Mouse (Mus musculus): Measurements from ENCODE around the gene Npff.

Npff gene

GRCm38 (mm10) chr15:102520416-102520815 is 4.3 kb downstream of the Npff start:
- DNase-seq (ENCODE audit: inconsistent age in 2 of 2, low spot score in 1 of 2): peak; percentile 27 to 63

- peak; percentile 5 to 71 for DNase-seq (ENCODE audit: inconsistent age in 2 of 2, low spot score in 1 of 2)
Measured at GRCm38 (mm10) chr15:102519211-102520141, 5.3 kb downstream of the Npff start.

- DNase-seq (ENCODE audit: inconsistent age in 2 of 2, low spot score in 1 of 2): no peak
Measured at GRCm38 (mm10) chr15:102518859-102519201, 5.9 kb downstream of the Npff start.

- peak; percentile 100 for DNase-seq (ENCODE audit: inconsistent age in 2 of 2, low spot score in 1 of 2)
Measured at GRCm38 (mm10) chr15:102517976-102518858, 6.5 kb downstream of the Npff start, which contains the start of gene Tarbp2. TSS of gene Tarbp2 (plus strand) at chr15:102518192.

- no peak for DNase-seq (ENCODE audit: inconsistent age in 2 of 2, low spot score in 1 of 2)
Measured at GRCm38 (mm10) chr15:102517631-102517975, 7.1 kb downstream of the Npff start.

- peak; percentile 84 to 94 for DNase-seq (ENCODE audit: inconsistent age in 2 of 2, low spot score in 1 of 2)
Measured at GRCm38 (mm10) chr15:102516728-102517404, 7.9 kb downstream of the Npff start, which contains the start of gene Map3k12. TSS of gene Map3k12 (minus strand) at chr15:102517064.

- DNase-seq (ENCODE audit: inconsistent age in 2 of 2, low spot score in 1 of 2): no peak
Measured at GRCm38 (mm10) chr15:102516293-102516692, 8.4 kb downstream of the Npff start.

- peak in 1 of 2 experiments; percentile 43 for DNase-seq (ENCODE audit: inconsistent age in 2 of 2, low spot score in 1 of 2)
Measured at GRCm38 (mm10) chr15:102515791-102516190, 9.0 kb downstream of the Npff start.

- DNase-seq (ENCODE audit: inconsistent age in 2 of 2, low spot score in 1 of 2): no peak
Measured at GRCm38 (mm10) chr15:102515261-102515660, 9.5 kb downstream of the Npff start.

- DNase-seq (ENCODE audit: inconsistent age in 2 of 2, low spot score in 1 of 2): no peak
Measured at GRCm38 (mm10) chr15:102513004-102513403, 11.7 kb downstream of the Npff start.

GRCm38 (mm10) chr15:102512471-102512870 is 12.3 kb downstream of the Npff start:
- DNase-seq (ENCODE audit: inconsistent age in 2 of 2, low spot score in 1 of 2): no peak

- no peak for DNase-seq (ENCODE audit: inconsistent age in 2 of 2, low spot score in 1 of 2)
Measured at GRCm38 (mm10) chr15:102512010-102512409, 12.7 kb downstream of the Npff start.

- no peak for DNase-seq (ENCODE audit: inconsistent age in 2 of 2, low spot score in 1 of 2)
Measured at GRCm38 (mm10) chr15:102511285-102511833, 13.4 kb downstream of the Npff start.

GRCm38 (mm10) chr15:102510590-102511284 is 14.0 kb downstream of the Npff start:
- DNase-seq (ENCODE audit: inconsistent age in 2 of 2, low spot score in 1 of 2): peak; percentile 91 to 95

- peak in 1 of 2 experiments; percentile 69 for DNase-seq (ENCODE audit: inconsistent age in 2 of 2, low spot score in 1 of 2)
Measured at GRCm38 (mm10) chr15:102510110-102510509, 14.6 kb downstream of the Npff start.

GRCm38 (mm10) chr15:102508336-102508735 is 16.4 kb downstream of the Npff start:
- no peak for DNase-seq (ENCODE audit: inconsistent age in 2 of 2, low spot score in 1 of 2)

GRCm38 (mm10) chr15:102507561-102507960 is 17.2 kb downstream of the Npff start:
- no peak for DNase-seq (ENCODE audit: inconsistent age in 2 of 2, low spot score in 1 of 2)

GRCm38 (mm10) chr15:102506864-102507263 is 17.9 kb downstream of the Npff start:
- no peak for DNase-seq (ENCODE audit: inconsistent age in 2 of 2, low spot score in 1 of 2)

GRCm38 (mm10) chr15:102506464-102506830 is 18.3 kb downstream of the Npff start:
- no peak for DNase-seq (ENCODE audit: inconsistent age in 2 of 2, low spot score in 1 of 2)

GRCm38 (mm10) chr15:102505770-102506463 is 18.8 kb downstream of the Npff start:
- DNase-seq (ENCODE audit: inconsistent age in 2 of 2, low spot score in 1 of 2): no peak

All from adrenal gland, adult (tissue).